Mouse (Mus musculus): ENCODE measurements around the gene Sept9.

DNA sequence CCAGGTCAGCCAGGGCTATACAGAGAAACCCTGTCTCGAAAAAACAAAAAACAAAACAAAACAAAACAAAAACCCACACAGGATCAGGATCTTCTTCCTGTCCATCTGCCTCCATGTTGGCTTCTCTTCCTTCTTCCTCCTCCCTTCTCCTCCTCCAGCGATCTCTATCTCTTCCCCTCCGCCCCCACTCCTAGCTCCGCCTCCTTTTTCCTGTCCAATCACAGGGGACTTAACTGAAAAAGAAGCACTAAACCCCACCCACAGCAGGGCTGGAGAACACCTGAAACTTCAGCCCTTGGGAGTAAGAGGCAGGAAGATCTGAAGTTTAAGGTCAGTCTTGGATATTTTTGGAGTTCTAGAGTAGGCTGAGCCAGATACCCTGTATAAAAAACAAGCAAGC, 212.2 kb downstream of the Sept9 start:
- TF ChIP-seq GATA1 (IDR thresholded peaks at IDR 0.05; ENCODE audit: low read length) (no peak), TAL1 (IDR thresholded peaks at IDR 0.05; ENCODE audit: low read length) (no peak)
